Mouse (Mus musculus) monocyte, adult 5-6 weeks (primary cell): ENCODE results near the gene Wdr47. TPM values are rescaled to one million over a fixed set of nuclear protein-coding genes. Genes with fewer than 3 reads are reported as not detected.
"Not testable (repeated sequence)": the region's sequence is repeated elsewhere in the genome, so short reads cannot be mapped to it uniquely, and the experiment has no call there.

ENCODE experiments used
- ATAC-seq: fragments of 153-309, 156-312 bp; replicated peaks from 2 replicates; pipeline ENCODE4 v1.8.0; 2017; ENCODE audit warnings: mild to moderate bottlenecking; ENCODE audit not compliant: low TSS enrichment, insufficient number of reproducible peaks, severe bottlenecking, poor library complexity, low FRiP score
- total RNA-seq: library from RNA; stranded (forward); fragments of 200-1000, 200-491, 200-594 nt; gene quantifications from 3 replicates; pipeline ENCODE4 v1.2.3, GENCODE M21; 2017

The Wdr47 gene
- total RNA-seq: 12.4 to 27.1 TPM (median 13.7 TPM) in 3 replicates

DNA sequence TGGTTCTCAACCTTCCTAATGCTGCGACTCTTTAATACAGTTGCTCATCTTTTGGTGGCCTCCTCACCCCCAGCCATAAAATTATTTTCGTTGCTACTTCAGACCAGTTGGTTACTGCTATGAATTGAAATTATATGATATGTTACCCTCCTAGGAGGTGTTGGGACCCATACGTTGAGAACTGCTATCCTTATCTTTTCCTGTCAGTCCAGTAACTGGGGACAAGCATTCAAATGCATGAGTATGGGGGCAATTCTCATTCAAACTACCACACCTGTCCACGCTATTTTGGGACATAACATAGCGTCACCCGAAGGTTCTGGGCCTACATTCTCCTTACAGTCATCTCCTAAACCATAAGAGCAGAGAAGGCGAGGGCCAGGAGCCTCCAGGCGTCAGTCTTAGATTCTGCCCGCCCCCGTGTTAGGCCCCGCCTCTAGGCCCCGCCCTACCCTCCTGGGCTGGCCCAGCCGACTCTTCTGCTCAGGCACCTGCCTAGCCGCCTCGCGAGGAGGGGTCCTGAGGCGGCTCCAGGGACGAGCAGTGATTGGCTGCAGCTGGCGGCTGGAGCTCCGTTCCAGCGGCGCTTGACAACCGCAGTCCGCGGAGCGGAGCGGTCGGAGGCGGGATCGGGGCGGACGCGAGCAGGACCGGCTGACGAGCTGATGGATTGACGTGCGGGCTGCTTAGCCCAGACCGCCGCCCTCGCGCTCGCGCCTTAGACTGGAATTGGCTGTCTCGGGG is at the start of gene Wdr47:
Wdr47 (plus strand) TSS at position 494 of the 744 bp plus-strand sequence.
- peak; percentile 98 for ATAC-seq

DNA sequence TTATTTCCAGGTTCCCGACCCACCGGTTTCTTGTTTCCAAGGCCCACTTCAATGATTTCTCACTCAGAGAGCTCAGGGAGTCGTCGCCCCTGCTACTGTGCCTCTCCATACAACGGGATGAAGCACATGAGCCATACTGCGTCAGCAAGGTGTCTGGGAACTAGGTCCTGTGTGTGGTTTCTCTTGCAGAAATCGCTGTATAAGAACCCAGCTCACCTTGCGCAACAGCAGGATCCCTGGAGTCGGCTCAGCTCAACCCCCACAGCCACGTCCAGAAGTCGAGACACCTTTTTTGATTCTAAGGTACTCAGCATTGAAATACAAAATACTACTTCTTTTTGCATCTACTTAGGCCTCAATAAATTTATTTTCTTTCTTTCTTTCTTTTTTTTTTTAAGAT is 48.8 kb upstream of the Wdr47 start:
- no peak for ATAC-seq

- ATAC-seq: 0 out of 2 replicates have a peak, but pooled peaks have one; percentile 2
These were observed 36.9 kb upstream of the Wdr47 start for GRCm38 (mm10) chr3:108554111-108554561.

DNA sequence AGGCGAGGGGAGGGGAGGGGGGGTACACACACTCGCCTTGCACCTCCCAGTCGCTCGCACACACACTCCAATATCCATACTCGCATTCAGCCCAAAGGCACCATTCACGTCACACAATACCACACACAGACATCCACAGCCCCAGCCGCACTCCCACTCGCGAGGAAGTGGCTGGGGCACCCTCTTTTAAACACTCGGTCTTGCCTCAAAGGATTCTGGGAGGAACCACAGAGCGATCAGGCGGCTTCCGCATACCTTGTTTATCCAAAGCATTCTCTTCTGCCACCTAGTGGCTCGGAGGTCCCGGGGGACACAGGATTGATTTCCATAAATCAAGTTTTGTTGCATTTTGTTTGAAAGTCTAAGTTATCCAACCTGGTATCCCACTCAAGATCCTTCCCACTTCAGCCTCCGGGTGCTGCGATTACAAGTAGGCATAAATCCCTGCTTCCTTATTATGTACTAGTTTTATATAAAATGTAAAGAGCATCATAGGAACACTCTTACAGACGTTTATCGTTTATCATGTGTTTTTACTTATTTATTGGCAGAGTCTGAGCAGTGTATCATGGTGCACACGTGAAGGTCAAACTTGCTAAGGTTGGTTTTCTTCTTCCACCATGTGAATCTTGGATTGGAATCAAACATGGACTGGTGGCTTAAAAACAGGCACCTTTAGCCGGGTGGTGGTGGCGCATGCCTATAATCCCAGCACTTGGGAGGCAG is 36.3 kb upstream of the Wdr47 start:
- peak; percentile 99 for ATAC-seq

GRCm38 (mm10) chr3:108557888-108558287 is 33.2 kb upstream of the Wdr47 start:
- ATAC-seq: no peak

DNA sequence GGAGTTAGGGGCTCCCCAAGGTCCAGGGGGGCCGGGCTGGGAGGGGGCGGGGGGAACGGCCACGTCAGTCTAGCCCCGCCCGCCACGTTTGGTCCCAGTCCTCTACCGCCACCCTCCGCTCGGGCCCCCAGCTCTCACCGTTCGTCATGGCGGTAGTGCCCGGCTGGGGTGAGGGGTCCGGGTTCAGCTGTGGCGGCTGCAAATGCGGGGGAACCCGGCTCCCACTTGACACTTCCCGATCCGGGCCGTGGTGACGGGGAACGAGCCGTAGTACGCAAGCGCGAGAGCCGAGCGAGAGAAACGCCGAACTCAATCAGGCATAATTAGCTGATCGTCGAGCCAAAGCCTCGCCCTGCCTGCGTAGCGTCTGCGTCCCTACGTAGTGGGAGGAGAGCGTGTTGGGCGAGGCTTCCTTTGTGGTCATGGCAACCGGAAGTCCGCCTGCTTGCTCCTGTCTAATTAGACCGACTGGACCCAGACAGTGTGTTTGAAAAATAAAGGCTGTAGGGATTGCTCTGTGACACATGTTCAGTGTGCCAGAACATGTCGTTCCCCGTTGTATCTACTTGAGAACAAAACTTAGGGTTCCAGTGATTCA is 28.8 kb upstream of the Wdr47 start, which contains the start of gene Tmem167b:
Tmem167b (minus strand) TSS at position 334 of the 598 bp plus-strand sequence.
- peak; percentile 97 for ATAC-seq

DNA sequence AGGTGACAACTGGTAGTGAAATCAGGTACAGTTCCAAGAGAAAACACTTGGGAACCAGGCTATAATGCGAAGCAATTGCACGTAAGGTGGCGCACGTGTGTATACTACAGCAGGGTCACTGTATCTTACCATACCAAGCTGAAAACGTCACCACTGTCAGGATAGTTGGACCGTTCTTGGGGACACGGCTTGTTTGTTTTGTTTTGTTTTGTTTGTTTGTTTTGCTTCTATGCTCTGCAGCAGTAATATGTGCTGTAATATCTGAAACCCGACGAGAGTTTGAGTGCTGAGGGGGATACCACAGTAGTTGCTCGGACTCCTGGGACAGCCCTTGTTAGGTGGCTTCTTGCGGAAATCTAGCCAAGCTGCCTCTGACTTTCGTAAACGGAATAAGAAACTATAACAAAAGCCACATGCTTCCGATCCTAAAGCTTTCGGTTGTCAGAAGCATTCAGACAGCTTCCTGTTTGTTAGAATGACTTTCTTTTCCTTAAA is 28.3 kb upstream of the Wdr47 start:
- peak; percentile 16 for ATAC-seq

GRCm38 (mm10) chr3:108563309-108563708 is 27.8 kb upstream of the Wdr47 start:
- peak; percentile 44 for ATAC-seq

- ATAC-seq: no peak
These were observed 22.8 kb upstream of the Wdr47 start for GRCm38 (mm10) chr3:108567990-108568877.

- not testable (repeated sequence) for ATAC-seq
These were observed 21.4 kb upstream of the Wdr47 start for GRCm38 (mm10) chr3:108569636-108570035.

DNA sequence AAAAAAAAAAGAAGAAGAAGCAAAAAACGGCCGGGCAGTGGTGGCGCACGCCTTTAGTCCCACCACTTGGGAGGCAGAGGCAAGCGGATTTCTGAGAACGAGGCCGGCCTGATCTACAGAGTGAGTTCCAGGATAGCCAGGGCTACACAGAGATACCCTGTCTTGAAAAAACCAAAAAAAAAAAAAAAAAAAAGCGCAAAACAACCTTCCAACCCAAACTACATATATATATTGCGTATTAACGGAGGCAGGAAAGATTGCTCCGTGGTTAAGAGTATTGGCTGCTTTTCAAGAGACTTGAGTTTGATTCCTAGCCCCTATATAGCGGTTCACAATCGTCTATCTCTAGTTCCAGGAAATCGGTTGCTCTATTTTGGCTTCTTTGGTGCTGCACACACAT is 20.3 kb upstream of the Wdr47 start:
- ATAC-seq: no peak

DNA sequence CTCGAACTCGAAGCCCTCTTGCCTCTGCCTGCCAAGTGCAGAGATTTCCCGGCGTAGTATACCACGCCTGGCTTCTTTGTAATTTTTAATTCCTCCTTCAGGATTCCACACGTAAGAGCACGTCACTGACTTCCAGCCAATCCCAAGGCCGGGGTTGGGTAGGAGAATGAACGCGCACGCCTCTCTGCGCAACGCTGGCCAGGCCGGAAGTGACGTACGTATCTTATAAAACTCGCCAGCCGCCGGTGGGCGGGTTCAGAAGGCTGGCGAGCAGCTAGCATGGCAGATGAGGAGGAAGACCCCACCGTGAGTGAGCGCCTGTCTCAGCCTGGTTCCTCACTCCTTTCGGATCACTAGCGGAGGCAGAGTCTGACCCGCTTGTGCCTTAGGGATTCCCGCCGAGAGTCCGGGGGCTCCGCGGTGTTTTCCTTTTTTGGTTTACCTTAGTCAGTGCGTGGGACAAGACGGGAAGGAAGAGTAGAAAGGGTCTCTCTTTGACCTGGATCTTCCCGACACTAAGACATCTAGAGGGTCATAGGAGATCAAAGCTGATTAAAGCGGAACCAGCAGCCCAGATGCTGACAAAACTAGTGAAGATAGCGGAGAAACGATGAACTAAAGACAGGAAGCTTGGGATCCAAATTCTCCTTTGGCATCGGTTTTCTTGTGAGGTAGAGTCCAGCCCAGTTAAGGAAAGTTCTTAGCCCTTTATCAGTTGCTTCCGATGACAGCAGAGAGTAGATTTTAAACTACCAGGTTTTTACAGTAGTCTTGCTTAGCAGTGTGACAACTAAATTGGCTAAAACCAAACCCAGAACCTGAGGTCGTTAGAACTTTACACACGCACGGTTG is 19.4 kb upstream of the Wdr47 start, which contains the start of gene Taf13:
Taf13 (plus strand) TSS at position 256 of the 852 bp plus-strand sequence.
- ATAC-seq: peak; percentile 99

DNA sequence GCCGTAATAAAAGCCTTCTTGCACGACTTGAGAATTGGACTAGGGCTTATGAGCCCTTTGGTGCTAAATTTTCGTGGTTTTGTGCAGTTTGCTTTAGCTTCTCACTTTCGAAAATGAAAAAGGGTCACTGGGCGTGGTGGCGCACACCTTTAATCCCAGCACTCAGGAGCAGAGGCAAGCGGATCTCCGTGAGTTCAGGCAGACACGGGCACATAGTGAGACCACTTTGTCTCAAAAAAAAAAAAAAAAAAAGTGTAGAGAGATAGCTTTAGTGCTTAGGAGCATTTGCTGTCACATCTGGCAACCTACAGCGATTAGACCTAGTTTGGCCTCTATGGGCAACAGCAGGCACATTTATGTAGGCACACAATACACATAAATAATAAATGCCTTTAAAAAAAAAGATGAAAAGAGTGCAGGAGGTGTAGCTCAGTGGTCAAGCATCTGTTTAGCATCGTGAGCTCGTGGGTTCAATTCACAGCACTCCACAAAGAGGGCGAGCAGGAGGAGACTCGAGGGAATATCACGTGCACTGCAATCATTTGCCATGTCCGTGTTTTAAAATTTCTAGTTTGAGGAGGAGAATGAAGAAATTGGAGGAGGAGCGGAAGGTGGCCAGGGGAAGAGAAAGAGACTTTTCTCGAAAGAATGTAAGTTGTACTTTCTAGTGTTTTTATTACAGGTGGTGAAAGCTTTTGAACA is 18.6 kb upstream of the Wdr47 start:
- ATAC-seq: no peak

GRCm38 (mm10) chr3:108574018-108574417 is 17.1 kb upstream of the Wdr47 start:
- no peak for ATAC-seq

DNA sequence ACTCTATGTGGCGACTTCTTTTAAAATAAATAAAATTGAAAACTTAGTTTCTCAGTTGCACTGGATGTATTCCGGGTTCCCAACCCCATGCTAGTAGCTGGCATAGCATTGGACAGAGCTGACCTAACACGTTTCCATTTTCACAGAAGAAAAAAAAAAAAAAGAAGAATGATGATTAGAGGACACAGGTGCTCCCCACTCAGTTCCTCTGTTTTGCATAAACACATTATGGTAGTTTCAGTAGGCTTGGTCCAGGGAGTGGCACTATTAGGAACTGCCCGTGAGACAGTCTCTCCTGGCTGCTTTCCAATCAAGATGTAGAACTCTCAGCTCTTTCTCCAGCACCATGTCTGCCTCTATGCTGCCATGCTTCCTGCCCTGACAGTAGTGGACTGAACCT is 6.5 kb upstream of the Wdr47 start:
- no peak for ATAC-seq

- ATAC-seq: no peak
These were observed 2.6 kb upstream of the Wdr47 start for GRCm38 (mm10) chr3:108588446-108588845.
